Mouse (Mus musculus): ENCODE data around the gene Ppp2r5e.

GRCm38 (mm10) chr12:75594404-75594803 lies 1.6 kb downstream of the Ppp2r5e start:
- no peak for TF ChIP-seq POLR2A (IDR thresholded peaks at IDR 0.05; ENCODE audit: extremely low read depth, insufficient read depth, low read length)
- TF ChIP-seq CTCF (IDR thresholded peaks at IDR 0.05; ENCODE audit: low read depth, low read length), result no peak

Data from liver, adult 2 months (tissue).